Mouse (Mus musculus): ENCODE measurements at regions not wholly inside any gene's neighbourhood (a gene's known extent, or its start where the extent isn't known, plus 50 kb on each side); places are given as distances from the start of the nearest gene placed in this dataset.
A peak's percentile ranks its signal among the peaks of the same experiment; 100 is the strongest.

DNA sequence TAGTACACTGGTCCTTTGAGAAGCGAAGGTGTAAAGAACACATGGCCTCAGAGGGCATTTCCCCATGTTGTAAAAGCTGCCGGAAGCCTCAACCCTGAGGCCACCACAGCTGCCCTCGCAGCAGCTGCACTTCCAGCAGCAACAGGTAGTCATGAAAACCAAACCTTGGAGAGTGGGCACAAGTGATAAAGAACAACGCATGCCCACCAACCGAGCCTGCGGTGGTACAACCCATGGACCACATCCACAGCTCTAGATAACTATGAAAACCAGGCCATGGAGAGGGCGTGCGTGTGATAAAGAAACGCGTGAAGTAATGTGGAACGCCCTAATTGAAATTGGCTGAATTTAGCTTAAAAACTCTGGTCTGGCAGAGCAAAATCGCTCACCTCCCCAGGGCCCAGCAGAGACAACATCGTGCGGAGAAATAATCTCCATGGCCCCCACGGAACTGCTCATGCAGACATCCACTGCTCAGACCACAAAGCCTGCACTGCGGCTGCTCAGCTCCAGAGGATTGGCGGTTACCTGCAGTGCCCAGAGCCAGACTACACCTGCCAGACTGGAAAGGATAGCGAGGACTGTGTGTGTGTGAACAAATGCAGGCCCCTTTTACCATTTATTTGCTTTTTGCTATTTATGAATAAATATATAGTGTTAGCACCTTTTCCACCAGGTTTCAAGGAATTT, 170.2 kb upstream of the Hey2 start:
- H3K27me3 ChIP-seq: peaks cover 15% of the 10 kb centered on the region; the same call in 1 of the 2 replicates
- H3K36me3 ChIP-seq: no peaks in the 10 kb centered on the region
- H3K4me2 ChIP-seq (replicated peaks): no peak overlapping the region
- H3K27ac ChIP-seq: no peak overlapping the region
- peaks cover 35% of the 10 kb centered on the region for H3K4me1 ChIP-seq
- no peaks in the 10 kb centered on the region for H3K9me3 ChIP-seq
- ATAC-seq (ENCODE audit: low FRiP score, low read depth): no peak
- H3K9ac ChIP-seq: no peak overlapping the region
- no peak overlapping the region for H3K4me3 ChIP-seq
- 52% methylated on average over 18 of the region's 18 CpGs for WGBS

DNA sequence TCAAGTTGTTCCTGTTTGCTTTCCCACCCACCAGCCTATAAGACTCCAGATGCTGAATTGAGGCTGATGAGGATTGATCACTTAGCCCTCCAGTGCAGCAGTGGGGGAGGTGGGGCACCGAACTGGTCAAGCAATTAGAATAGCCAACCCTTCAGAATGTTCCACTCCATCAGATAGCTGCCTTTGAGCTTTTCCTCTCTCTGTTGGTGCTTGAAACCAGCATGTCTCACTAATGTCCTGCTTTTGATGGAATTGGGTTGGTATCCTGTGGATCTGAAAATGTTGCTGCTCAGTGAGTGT, 167.3 kb upstream of the Hey2 start:
- no peaks in the 10 kb centered on the region for H3K9me3 ChIP-seq
- peaks cover 28% of the 10 kb centered on the region for H3K27me3 ChIP-seq
- H3K9ac ChIP-seq: no peak overlapping the region
- WGBS: 21% methylated on average over 1 of the region's 1 CpGs
- H3K4me1 ChIP-seq: peaks cover 35% of the 10 kb centered on the region
- no peak overlapping the region for H3K4me3 ChIP-seq
- H3K4me2 ChIP-seq (replicated peaks): no peak overlapping the region
- no peaks in the 10 kb centered on the region for H3K36me3 ChIP-seq
- H3K27ac ChIP-seq: no peak overlapping the region
- no peak for ATAC-seq (ENCODE audit: low FRiP score, low read depth)

DNA sequence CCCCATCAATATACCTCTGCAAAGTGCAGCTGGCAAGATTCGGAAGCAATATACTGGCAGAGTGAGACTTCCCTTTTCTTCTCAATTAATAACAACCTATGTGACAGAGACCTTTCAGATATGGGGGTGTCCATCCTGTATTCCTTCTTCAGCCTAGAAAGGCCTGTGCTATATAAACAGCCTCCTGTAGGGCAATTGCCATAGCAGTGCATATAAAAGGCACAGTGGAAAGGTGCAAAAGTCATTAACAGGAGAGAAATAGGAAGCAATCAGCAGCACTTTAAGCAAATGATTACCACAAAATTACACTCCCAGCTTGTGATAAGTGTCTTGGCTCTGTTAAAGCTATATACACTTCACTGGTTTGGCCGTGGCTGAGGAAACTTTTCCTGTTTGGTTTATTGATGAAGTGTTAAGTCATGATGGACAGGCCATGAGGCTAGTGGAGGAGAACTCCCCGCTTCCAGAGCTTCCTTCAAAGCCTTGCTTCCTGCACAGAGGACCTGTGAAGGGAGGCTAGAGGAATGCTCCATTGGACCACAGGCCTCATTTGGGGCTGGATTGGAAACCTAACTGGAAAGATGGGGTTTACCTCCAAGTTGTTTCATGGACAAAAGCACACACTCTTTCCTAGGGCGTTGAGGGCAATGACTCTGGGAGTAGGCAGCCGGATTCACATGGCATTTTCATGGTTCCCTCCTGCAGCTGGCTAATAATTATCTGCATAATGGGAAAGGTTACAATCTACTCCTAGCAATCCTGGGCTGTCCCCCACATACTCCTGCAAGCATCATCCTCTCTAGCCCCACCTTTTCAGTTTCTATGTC, 166.7 kb upstream of the Hey2 start:
- Histone ChIP-seq H3K9ac (no peak overlapping the region), H3K4me1 (peaks cover 35% of the 10 kb centered on the region), H3K9me3 (no peaks in the 10 kb centered on the region), H3K27me3 (peaks cover 28% of the 10 kb centered on the region), H3K4me3 (no peak overlapping the region), H3K4me2 (replicated peaks) (no peak overlapping the region), H3K36me3 (no peaks in the 10 kb centered on the region), H3K27ac (no peak overlapping the region)
- WGBS: 37% methylated on average over 5 of the region's 5 CpGs
- peak; percentile 81 for ATAC-seq (ENCODE audit: low FRiP score, low read depth)

- Histone ChIP-seq H3K4me2 (replicated peaks) (no peak overlapping the region), H3K4me3 (no peak overlapping the region), H3K9me3 (no peaks in the 10 kb centered on the region), H3K9ac (no peak overlapping the region), H3K4me1 (no peaks in the 10 kb centered on the region), H3K27me3 (peaks cover 3% of the 10 kb centered on the region; the same call in 1 of the 2 replicates), H3K27ac (no peak overlapping the region), H3K36me3 (no peaks in the 10 kb centered on the region)
- no peak for ATAC-seq (ENCODE audit: low FRiP score, low read depth)
- 70% methylated on average over 12 of the region's 12 CpGs for WGBS
Measured at GRCm38 (mm10) chr10:30998163-30998944, 155.8 kb upstream of the Hey2 start.

- no peak overlapping the region for H3K4me2 ChIP-seq (replicated peaks)
- no peaks in the 10 kb centered on the region for H3K4me1 ChIP-seq
- H3K27ac ChIP-seq: no peak overlapping the region
- no peaks in the 10 kb centered on the region for H3K36me3 ChIP-seq
- H3K9me3 ChIP-seq: no peaks in the 10 kb centered on the region
- H3K4me3 ChIP-seq: no peak overlapping the region
- H3K27me3 ChIP-seq: no peaks in the 10 kb centered on the region
- WGBS: 59% methylated on average over 3 of the region's 3 CpGs
- H3K9ac ChIP-seq: no peak overlapping the region
- no peak for ATAC-seq (ENCODE audit: low FRiP score, low read depth)
Measured at GRCm38 (mm10) chr10:30992167-30992566, 149.6 kb upstream of the Hey2 start.

DNA sequence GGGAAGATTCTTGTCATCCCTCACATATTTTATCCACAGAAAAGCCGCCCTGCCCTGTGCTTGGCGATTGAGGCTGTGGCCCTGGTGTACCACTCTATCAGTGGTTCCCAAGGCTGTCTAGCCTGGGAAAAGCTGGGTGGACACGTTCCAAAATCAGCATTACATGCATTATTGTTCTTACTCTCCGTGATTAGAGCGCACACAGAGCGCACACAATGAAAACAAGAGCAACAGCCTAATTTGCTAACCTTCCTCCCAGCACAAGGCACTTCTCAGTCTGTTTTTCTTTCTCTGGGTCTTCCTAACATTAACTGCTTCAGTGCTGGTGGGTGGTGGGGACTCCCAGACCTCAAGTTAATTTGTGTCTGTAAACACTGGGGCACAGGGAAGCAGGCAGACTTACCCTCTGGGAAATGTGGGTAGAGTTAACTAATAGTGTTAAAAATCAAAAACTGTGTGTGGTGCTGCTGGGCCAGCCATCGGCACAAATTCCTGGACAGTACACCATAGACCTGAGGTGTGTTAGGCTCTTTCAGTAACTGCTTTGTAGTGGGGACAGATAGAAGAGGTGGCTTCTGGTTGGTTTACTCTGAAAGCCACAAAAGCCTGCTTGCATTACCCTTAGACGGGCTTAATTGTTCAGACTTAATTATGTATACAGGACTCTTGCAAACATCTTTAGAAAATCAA, 137.8 kb upstream of the Hey2 start:
- Histone ChIP-seq H3K9me3 (no peaks in the 10 kb centered on the region), H3K36me3 (no peaks in the 10 kb centered on the region), H3K4me1 (peaks cover 13% of the 10 kb centered on the region), H3K27ac (peak overlapping the region; percentile 33; the same call in 1 of the 2 replicates), H3K4me2 (replicated peaks) (peak overlapping the region; percentile 61), H3K4me3 (peak overlapping the region; percentile 25), H3K27me3 (no peaks in the 10 kb centered on the region), H3K9ac (0 out of 2 replicates have a peak overlapping the region, but pooled peaks have one; percentile 31)
- ATAC-seq (ENCODE audit: low FRiP score, low read depth): peak; percentile 57
- 3% methylated on average over 8 of the region's 8 CpGs for WGBS

- Histone ChIP-seq H3K36me3 (no peaks in the 10 kb centered on the region), H3K4me1 (peaks cover 13% of the 10 kb centered on the region), H3K9ac (no peak overlapping the region), H3K9me3 (no peaks in the 10 kb centered on the region), H3K27me3 (no peaks in the 10 kb centered on the region), H3K4me3 (peak overlapping the region; percentile 25; the same call in 1 of the 2 replicates), H3K4me2 (replicated peaks) (peak overlapping the region; percentile 61), H3K27ac (no peak overlapping the region)
- 6% methylated on average over 3 of the region's 3 CpGs for WGBS
- no peak for ATAC-seq (ENCODE audit: low FRiP score, low read depth)
Measured at GRCm38 (mm10) chr10:30979766-30980165, 137.2 kb upstream of the Hey2 start.

- no peaks in the 10 kb centered on the region for H3K36me3 ChIP-seq
- H3K27me3 ChIP-seq: no peaks in the 10 kb centered on the region
- no peaks in the 10 kb centered on the region for H3K4me1 ChIP-seq
- H3K4me3 ChIP-seq: no peak overlapping the region
- no peak overlapping the region for H3K27ac ChIP-seq
- no peaks in the 10 kb centered on the region for H3K9me3 ChIP-seq
- H3K4me2 ChIP-seq (replicated peaks): no peak overlapping the region
- no peak for ATAC-seq (ENCODE audit: low FRiP score, low read depth)
- WGBS: 90% methylated on average over 1 of the region's 1 CpGs
- no peak overlapping the region for H3K9ac ChIP-seq
Measured at GRCm38 (mm10) chr10:30966176-30966575, 123.6 kb upstream of the Hey2 start.

DNA sequence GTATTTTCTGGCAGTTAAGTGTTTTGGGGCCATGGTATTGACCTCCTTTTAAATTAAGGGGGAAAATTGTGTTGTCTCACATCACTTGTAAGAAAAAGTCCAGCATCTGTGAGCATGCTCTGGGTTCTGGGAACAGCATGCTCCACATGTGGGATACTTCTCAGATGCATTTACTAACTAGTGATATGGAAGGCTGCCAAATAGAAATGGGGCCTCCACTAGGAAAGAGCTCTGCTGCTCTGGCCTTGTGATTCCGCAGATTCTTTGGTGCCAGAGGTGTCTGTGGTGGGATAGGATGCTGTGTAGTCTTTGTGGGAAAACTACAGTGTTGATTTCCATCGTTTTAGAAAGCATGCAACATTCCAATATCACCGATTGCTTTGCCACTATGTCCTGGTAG, 111.2 kb upstream of the Hey2 start:
- Histone ChIP-seq H3K9me3 (no peaks in the 10 kb centered on the region), H3K36me3 (no peaks in the 10 kb centered on the region), H3K9ac (no peak overlapping the region), H3K4me1 (peaks cover 13% of the 10 kb centered on the region), H3K27ac (no peak overlapping the region), H3K4me3 (no peak overlapping the region), H3K27me3 (no peaks in the 10 kb centered on the region), H3K4me2 (replicated peaks) (no peak overlapping the region)
- peak; percentile 51; the same call in 1 of the 2 replicates for ATAC-seq (ENCODE audit: low FRiP score, low read depth)
- 70% methylated on average over 3 of the region's 3 CpGs for WGBS

DNA sequence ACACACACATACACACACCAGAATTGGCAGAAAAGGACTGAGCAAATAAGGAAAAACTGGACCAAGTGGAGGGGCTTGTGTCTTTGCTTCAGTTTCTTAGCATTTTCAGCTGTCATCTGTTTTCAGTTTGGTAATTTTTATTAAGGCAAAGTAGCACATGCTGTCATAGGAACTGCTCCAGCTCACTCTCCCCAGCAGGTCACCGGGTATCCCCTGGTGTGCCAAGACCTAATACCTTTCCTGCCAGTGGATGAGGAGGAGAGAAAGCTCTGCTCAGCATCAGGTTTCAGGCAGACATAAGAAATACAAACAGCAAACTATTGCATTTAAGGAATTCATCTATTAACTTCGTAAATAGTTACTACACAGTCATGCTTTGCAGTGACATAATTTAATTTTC, 109.8 kb upstream of the Hey2 start:
- ATAC-seq (ENCODE audit: low FRiP score, low read depth): peak; percentile 67; the same call in 1 of the 2 replicates
- Histone ChIP-seq H3K36me3 (no peaks in the 10 kb centered on the region), H3K27me3 (no peaks in the 10 kb centered on the region), H3K4me2 (replicated peaks) (no peak overlapping the region), H3K27ac (no peak overlapping the region), H3K9me3 (no peaks in the 10 kb centered on the region), H3K4me1 (peaks cover 13% of the 10 kb centered on the region), H3K4me3 (no peak overlapping the region), H3K9ac (no peak overlapping the region)
- WGBS: 27% methylated on average over 2 of the region's 2 CpGs

DNA sequence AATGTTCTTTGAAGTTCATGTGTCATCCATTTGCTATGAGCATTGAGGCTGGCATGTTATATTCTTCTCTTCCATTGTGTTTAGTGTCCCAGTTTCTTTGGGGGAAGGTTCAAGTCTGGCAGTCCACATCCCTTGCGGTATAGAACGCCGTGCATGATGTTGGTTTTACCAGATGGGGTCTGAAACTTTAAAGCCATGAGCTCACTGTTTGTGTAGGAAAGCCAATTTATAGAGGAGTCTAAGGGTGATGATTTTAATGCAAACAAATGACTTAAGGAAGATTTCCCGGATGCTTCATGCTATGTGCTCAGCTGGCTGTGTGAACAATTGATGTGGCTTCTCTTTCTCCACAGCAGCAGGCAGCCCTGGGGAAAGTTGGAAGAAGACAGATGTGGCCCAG, 104.0 kb upstream of the Hey2 start:
- 66% methylated on average over 4 of the region's 4 CpGs for WGBS
- Histone ChIP-seq H3K36me3 (no peaks in the 10 kb centered on the region), H3K27ac (no peak overlapping the region), H3K4me1 (peaks cover 4% of the 10 kb centered on the region; the same call in 1 of the 2 replicates), H3K9me3 (no peaks in the 10 kb centered on the region), H3K27me3 (no peaks in the 10 kb centered on the region), H3K9ac (no peak overlapping the region), H3K4me3 (no peak overlapping the region), H3K4me2 (replicated peaks) (no peak overlapping the region)
- no peak for ATAC-seq (ENCODE audit: low FRiP score, low read depth)

Data from limb, embryonic 13.5 days (tissue).